Mouse (Mus musculus): ENCODE results near the gene Rnase10. TPM values are rescaled to one million over a fixed set of nuclear protein-coding genes. Genes with fewer than 3 reads are reported as not detected.

The Rnase10 gene
- total and polyA plus RNA-seq, 3 experiments = 0.22 TPM; not detected in 2

DNA sequence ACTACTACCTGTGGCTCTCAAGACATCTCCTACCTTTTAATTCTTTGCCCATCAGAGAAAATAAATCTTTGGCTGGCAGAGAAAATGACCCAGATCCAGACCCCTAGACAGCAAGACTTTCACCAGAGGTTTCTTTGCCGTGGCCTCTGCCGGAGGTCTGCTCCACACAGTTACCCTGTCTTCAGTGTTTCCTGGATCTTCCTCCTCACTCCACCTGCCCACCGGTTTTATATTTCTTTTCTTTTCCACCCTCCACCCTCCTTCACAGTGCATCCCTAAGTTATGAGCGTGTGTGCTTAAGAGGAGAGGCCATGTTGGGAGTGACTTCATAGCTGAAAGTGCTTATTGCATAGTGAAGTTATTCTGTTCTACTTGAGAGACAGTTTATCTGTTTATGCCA lies 15.9 kb downstream of the Rnase10 start:
- no peak for DNase-seq (ENCODE audit: low spot score)
- no peak for TF ChIP-seq TAL1 (conservative IDR thresholded peaks at IDR 0.05; ENCODE audit: low read depth, low read length)
- Histone ChIP-seq H3K27me3 (ENCODE audit: insufficient read depth, low read length) (peaks cover 3% of the 10 kb centered on the region; the same call in 1 of the 2 replicates), H3K36me3 (replicated peaks) (no peaks in the 10 kb centered on the region), H3K4me3 (ENCODE audit: low read depth, low read length) (no peak overlapping the region), H3K9me3 (replicated peaks) (no peaks in the 10 kb centered on the region), H3K4me1 (ENCODE audit: insufficient read depth, low read depth, low read length) (peaks cover 7% of the 10 kb centered on the region)
- ATAC-seq (ENCODE audit: extremely low read depth, insufficient number of reproducible peaks, low FRiP score, poor library complexity, severe bottlenecking) = no peak

GRCm38 (mm10) chr14:51024820-51025219 lies 17.3 kb downstream of the Rnase10 start:
- Histone ChIP-seq H3K9me3 (replicated peaks) (no peaks in the 10 kb centered on the region), H3K27me3 (ENCODE audit: insufficient read depth, low read length) (peaks cover 3% of the 10 kb centered on the region; the same call in 1 of the 2 replicates), H3K36me3 (replicated peaks) (no peaks in the 10 kb centered on the region), H3K4me1 (ENCODE audit: insufficient read depth, low read depth, low read length) (peaks cover 7% of the 10 kb centered on the region), H3K4me3 (ENCODE audit: low read depth, low read length) (no peak overlapping the region)
- DNase-seq (ENCODE audit: low spot score) (no peak), ATAC-seq (ENCODE audit: extremely low read depth, insufficient number of reproducible peaks, low FRiP score, poor library complexity, severe bottlenecking) (no peak)
- TF ChIP-seq TAL1 (conservative IDR thresholded peaks at IDR 0.05; ENCODE audit: low read depth, low read length) (no peak), GATA1 (IDR thresholded peaks at IDR 0.05; ENCODE audit: borderline replicate concordance, low read length) (no peak), POLR2AphosphoS5 (IDR thresholded peaks at IDR 0.05; ENCODE audit: insufficient replicate concordance, low read depth, low read length) (no peak), CTCF (IDR thresholded peaks at IDR 0.05; ENCODE audit: low read depth, low read length) (no peak), GATA2 (IDR thresholded peaks at IDR 0.05; ENCODE audit: borderline replicate concordance, low read depth, low read length) (no peak)

DNA sequence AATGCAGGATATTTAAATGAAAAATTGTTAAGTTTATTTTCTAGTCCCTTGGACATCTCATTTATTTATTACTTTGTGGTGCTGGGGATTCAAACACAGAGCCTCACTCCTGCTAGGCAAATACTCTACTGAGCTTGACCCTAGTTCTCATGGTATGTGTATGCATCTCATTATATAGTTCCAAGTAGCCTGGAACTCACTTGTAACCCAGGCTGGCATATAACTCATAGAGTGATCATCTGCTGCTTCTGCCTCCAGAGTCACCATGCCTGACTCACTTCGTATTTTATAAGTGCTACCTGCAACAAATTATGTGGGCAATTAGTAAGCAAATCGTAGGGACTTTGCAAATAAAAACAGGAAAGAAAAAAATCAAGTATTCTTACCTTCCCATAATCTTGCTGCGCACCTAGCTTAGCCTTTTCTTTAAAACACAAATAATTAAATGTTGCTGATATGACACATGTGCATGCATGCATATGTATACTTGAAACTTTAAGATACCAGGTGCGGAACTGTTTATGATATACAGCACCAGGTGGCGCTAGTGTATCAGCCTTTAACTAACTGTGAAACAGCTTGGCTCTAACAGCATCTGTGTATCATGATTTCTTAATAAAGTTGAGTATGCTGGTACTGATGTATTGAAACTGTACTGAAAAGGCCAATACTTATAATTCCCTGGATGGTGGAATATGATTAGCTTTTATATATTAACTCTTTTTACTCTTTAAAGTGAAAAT lies 19.0 kb downstream of the Rnase10 start:
- ATAC-seq (ENCODE audit: extremely low read depth, insufficient number of reproducible peaks, low FRiP score, poor library complexity, severe bottlenecking) (peak; percentile 57), DNase-seq (ENCODE audit: low spot score) (peak; percentile 2)

DNA sequence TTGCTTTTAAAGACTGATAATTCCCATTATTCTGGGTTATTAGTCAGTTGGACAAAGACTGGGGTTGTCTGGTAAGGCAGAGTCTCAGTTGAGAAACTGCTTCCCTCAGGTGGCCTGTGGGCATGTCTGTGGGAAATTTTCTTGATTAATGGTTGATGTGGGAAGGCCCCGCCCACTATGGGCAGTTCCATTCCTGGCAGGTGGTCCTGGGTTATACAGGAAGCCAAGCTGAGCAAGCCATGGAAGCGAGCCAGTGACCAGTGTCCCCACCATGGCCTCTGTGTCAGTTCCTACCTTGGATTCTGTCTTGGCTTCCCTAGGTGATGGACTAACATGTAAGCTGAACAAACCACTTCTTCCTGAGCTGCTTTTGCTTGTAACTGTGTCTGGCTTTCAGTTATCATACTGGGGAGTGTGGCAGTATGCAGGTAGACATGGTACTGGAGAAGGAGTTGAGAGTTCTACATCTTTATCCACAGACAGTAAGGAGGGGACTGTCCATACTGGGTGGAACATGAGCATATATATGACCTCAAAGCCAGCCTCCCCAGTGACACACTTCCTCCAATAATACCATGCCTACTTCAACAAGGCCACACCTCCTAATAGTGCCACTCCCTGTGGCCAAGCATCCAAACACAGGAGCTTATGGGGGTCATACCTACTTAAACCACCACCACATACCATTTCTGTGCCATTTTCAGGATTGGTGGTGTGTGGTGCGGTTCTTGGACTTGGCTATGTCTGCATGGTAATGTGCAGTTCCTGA lies 20.0 kb downstream of the Rnase10 start:
- TF ChIP-seq POLR2AphosphoS5 (IDR thresholded peaks at IDR 0.05; ENCODE audit: insufficient replicate concordance, low read depth, low read length) (no peak), GATA2 (IDR thresholded peaks at IDR 0.05; ENCODE audit: borderline replicate concordance, low read depth, low read length) (no peak), GATA1 (IDR thresholded peaks at IDR 0.05; ENCODE audit: borderline replicate concordance, low read length) (no peak), TAL1 (conservative IDR thresholded peaks at IDR 0.05; ENCODE audit: low read depth, low read length) (no peak), CTCF (IDR thresholded peaks at IDR 0.05; ENCODE audit: low read depth, low read length) (no peak)
- Histone ChIP-seq H3K4me3 (ENCODE audit: low read depth, low read length) (no peak overlapping the region), H3K27me3 (ENCODE audit: insufficient read depth, low read length) (peaks cover 7% of the 10 kb centered on the region; the same call in 1 of the 2 replicates), H3K9me3 (replicated peaks) (no peaks in the 10 kb centered on the region), H3K4me1 (ENCODE audit: insufficient read depth, low read depth, low read length) (peaks cover 7% of the 10 kb centered on the region), H3K36me3 (replicated peaks) (no peaks in the 10 kb centered on the region)
- no peak for DNase-seq (ENCODE audit: low spot score)
- ATAC-seq (ENCODE audit: extremely low read depth, insufficient number of reproducible peaks, low FRiP score, poor library complexity, severe bottlenecking) = no peak

More for the DNA sequence above, 19.0 kb downstream of the Rnase10 start:
- TF ChIP-seq GATA2 (IDR thresholded peaks at IDR 0.05; ENCODE audit: borderline replicate concordance, low read depth, low read length) (no peak), CTCF (IDR thresholded peaks at IDR 0.05; ENCODE audit: low read depth, low read length) (0 out of 2 replicates have a peak, but pooled peaks have one; percentile 17)
- H3K9me3 ChIP-seq (replicated peaks) = no peaks in the 10 kb centered on the region
- H3K4me3 ChIP-seq (ENCODE audit: low read depth, low read length) = no peak overlapping the region
- peaks cover 3% of the 10 kb centered on the region; the same call in 1 of the 2 replicates for H3K27me3 ChIP-seq (ENCODE audit: insufficient read depth, low read length)
- H3K36me3 ChIP-seq (replicated peaks) = no peaks in the 10 kb centered on the region
- H3K4me1 ChIP-seq (ENCODE audit: insufficient read depth, low read depth, low read length) = peaks cover 7% of the 10 kb centered on the region

DNA sequence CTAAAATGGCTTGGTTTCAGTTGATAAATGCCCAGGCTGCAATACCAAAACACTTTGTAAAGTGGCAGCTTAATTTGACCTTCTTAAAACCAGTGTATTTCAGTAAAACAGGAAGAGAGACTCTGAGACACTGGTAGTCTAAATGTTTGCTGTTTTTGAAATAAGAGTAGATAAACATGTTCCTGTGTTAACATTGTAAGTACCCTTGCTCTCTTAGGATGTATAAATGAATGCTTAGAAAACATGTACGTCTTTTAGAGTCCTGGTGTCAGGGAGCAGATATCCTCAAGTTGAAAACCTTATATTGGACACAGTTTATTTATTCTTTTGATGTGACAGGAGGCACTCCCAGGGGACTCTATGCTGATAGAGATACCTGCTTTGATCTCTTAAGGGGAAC lies 27.7 kb downstream of the Rnase10 start:
- Histone ChIP-seq H3K4me3 (ENCODE audit: low read depth, low read length) (no peak overlapping the region), H3K9me3 (replicated peaks) (no peaks in the 10 kb centered on the region), H3K36me3 (replicated peaks) (no peaks in the 10 kb centered on the region), H3K4me1 (ENCODE audit: insufficient read depth, low read depth, low read length) (no peaks in the 10 kb centered on the region), H3K27me3 (ENCODE audit: insufficient read depth, low read length) (peaks cover 4% of the 10 kb centered on the region; the same call in 1 of the 2 replicates)
- TF ChIP-seq GATA1 (IDR thresholded peaks at IDR 0.05; ENCODE audit: borderline replicate concordance, low read length) = no peak
- no peak for TF ChIP-seq GATA2 (IDR thresholded peaks at IDR 0.05; ENCODE audit: borderline replicate concordance, low read depth, low read length)
- no peak for TF ChIP-seq CTCF (IDR thresholded peaks at IDR 0.05; ENCODE audit: low read depth, low read length)
- ATAC-seq (ENCODE audit: extremely low read depth, insufficient number of reproducible peaks, low FRiP score, poor library complexity, severe bottlenecking) = no peak
- no peak for DNase-seq (ENCODE audit: low spot score)

DNA sequence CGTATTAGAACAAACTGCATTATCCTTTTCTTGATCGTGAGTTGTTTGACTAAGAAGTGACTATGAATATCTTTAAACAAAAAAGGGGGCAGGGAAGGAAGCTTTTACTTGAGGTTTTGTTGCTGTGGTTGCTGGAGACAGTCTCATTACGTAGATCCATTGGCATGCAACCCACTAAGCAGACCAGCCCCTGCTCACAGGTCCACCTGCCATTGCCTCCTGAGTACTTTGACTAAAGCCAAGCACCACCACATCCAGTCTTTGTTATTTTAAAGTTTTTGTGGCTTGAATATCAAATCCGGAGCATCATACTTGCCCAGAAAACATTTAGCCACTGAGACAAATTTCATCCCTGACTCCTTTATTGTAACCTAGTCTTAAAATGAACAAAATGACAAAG lies 28.7 kb downstream of the Rnase10 start:
- H3K4me1 ChIP-seq (ENCODE audit: insufficient read depth, low read depth, low read length) = no peaks in the 10 kb centered on the region
- TF ChIP-seq POLR2AphosphoS5 (IDR thresholded peaks at IDR 0.05; ENCODE audit: insufficient replicate concordance, low read depth, low read length) = no peak
- no peak overlapping the region for H3K4me3 ChIP-seq (ENCODE audit: low read depth, low read length)
- ATAC-seq (ENCODE audit: extremely low read depth, insufficient number of reproducible peaks, low FRiP score, poor library complexity, severe bottlenecking) (no peak), DNase-seq (ENCODE audit: low spot score) (no peak)
- no peaks in the 10 kb centered on the region for H3K36me3 ChIP-seq (replicated peaks)
- H3K27me3 ChIP-seq (ENCODE audit: insufficient read depth, low read length) = peaks cover 4% of the 10 kb centered on the region; the same call in 1 of the 2 replicates
- no peaks in the 10 kb centered on the region for H3K9me3 ChIP-seq (replicated peaks)
